Mouse (Mus musculus) heart, adult 9 months (tissue): ENCODE data around the gene Rrp7a.

ENCODE experiments used
- DNase-seq, 2 experiments: peaks; one replicate each; pipeline ENCODE4 v3.0.0; 2022; ENCODE audit warnings: low spot score in 2 of 2

The Rrp7a gene

DNA sequence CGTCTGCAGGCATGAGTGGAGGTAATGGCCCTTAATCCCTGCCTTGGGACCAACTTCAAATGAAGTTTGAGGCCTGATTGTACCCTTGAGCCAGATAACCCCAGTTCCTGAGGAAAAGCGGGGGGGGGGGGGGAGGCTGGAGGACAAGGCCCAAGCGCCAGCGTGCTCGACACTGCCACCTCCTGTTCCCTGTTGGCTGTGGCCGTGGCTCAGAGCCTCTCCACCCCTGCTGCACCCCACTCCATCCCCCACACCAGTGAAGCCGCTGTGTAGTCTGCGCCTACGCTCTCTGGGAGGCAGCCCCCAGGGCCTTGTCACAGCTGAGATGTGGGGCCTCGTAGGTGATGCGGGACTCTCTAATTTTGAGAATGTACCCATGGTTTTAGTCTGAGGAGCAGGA lies 9.7 kb downstream of the Rrp7a start:
- DNase-seq = peak; percentile 44 to 61

DNA sequence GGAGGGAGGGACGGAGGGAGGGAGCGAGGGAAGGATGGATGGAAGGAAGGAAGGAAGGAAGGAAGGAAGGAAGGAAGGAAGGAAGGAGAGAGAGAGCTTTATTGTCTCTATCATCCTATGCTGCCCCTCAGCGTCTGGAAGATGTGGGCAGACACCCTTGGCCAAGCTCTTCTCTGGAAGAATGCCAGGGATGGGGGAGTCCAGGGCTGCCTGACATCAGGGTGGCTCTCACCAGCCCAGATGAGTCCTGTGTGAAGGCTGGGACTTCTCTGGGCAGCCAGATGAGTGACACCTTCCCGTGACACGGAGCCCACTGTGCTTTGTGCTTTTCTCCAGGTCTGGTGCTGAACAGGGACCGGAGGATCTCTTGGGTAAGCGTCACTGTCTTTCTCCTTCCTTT lies 10.7 kb downstream of the Rrp7a start:
- DNase-seq = no peak

DNA sequence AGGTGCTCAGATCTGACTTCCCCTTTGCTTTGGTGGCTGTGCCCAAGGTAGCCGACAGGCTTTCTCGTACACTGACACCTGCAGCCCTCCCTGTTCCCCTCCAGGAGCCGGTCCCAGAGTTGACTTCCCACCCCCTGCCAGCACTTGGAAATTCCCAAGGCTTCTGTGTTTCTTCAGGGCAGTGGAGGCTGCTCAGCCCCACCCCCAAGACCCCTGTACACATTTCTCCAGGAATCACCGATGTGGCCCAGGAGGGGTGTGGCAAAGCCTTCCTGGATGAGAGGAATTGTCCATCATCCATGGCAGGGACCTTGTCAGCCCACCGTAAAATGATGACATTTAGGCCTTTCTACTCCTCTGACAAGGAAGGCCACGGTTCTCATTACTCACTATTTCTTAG lies 11.3 kb downstream of the Rrp7a start:
- no peak for DNase-seq

DNA sequence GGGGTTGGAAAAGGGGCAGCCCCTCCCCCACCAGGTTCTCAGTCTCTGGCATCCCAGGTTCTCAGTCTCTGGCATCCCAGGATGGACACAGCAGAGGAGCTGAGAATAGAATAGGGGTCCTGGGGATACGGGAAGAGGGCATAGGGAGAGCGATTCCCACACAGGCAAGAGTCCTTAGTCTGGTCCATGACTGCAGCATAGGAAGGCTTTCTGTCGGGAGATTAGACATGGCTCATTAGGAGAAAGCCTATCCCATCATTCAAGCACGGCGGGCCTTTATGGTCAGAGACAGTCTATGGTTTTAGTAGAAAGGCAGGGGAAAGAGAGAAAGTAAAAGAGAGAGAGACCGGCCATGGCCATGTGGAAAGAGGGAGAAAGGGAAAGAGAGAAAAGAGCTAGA lies 14.8 kb downstream of the Rrp7a start:
- no peak for DNase-seq

DNA sequence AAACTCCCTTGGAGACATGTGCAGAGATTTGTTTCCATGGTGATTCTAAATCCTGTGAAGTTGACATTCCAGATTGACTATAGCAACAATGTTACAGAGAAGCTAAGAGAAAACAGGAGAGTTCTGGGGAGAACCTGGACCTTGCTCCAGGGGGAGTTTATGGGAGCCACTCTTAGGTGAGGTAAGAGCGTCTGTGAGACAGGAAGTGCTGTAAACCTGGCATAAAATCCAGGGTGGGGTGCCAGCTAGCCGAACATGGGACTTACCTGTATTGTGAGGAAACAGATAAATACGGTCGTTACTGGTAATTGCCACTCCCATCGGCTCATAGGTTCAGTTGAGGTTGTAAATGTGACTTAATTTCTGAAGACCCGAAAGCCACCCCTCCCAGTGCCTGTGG lies 16.2 kb downstream of the Rrp7a start:
- DNase-seq = no peak

DNA sequence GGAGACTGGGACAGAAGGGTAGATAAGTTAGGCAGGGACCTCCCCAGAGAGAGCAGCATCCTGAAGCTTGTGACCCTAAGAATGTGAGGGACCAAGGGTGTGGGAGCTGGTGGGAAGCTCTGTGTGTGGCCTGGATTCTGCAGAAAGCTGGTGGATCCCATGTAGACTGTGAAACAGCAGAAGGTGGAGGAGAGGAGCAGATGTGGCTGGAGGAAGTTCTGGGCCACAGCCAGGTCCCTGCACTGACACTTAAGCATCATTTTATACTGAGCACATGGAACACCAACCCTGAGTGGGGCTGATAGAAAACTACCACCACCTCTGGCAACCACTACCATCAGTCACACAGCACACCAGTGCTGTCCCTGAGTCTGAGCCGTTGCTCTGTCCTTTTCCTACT lies 19.5 kb downstream of the Rrp7a start:
- no peak for DNase-seq

DNA sequence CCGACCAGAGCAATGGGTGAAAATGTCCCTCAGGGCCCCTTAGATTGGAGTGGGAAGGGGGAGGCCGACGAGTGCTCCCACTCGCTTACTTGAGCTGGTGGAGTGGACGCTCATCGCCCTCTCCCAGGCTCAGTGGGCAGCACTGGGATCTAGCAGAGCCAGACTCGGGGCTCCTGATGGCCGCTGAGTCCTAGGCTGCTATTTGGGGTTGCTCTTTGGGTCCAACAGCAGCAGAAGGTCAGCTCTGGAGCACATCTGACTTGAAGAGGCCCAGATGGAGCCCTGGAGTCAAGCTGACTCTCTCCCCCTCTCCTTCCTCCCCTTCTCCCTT lies 22.3 kb downstream of the Rrp7a start:
- no peak for DNase-seq

DNA sequence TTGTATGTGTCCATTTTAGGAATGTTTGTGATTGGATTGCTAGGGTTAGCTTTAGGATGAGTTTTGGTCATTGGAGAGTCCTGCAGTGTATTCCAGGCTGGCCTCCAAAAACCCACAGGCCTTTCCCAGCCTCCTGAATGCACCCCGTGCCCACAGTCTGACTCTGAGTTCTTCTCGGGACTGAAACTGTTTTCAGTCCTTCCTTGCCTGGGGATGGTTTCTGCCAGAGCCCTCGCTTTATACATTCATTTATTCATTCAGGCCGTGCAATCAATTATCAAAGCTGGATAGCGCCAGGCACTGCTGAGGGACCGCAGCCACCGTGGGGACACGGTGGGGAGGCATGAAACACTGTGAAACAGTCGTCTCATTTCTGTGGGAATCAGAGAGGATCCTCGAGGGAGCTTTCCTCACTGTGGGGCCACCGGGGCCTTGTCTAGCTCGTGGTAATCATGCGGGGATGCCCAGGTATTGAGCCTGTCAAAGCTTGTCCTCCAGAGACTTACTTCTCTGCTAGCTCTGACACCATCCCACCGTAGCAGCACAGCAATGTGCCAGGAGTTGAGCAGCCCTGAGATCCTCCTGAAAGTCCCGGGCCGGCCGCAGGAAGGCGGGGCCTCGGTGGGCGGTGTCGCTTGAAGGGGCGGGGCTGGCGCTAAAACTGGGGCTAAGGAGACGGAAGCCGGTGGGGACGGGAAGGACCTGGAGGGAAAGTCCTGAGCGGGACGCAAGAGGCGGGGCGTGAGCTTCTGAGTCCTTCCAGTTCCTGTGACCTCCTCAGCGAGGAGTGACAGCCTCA lies 22.9 kb downstream of the Rrp7a start:
- DNase-seq = peak; percentile 95

DNA sequence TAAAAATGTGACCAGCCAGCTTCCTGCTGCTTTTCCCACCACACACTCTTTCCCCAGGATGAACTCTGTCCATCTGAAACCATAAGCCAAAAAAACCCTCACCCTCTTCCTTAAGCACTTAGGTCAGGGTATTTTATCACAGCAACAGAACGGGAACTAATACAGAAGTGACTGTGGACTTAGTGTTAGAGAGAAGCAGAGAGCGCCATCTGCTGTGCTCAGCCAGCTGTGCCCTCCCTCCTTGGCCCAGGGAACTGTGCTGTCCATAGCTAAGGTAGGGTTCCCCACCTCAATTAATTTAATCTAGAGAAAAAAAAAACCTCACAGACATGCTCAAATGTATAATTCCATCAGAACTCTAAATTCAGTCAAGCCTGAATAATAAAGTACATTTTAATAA lies 26.7 kb downstream of the Rrp7a start:
- no peak for DNase-seq

DNA sequence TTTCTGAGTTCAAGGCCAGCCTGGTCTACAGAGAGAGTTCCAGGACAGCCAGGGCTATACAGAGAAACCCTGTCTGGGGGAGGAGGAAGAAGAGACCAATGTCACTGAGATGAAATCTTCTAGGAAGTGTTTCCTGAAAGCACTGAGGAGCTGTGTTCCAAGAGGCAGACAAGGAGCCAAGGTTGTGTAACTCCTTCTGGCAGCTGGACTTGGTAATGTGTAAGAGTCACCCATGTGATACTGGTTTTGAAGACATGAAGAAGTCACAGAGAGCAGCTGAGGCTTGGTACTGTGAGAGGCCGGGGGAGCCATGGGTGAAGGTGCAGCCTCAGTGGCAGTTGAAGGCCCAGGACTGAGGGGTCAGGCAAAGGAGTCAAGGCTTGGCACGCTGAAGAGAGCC lies 28.9 kb downstream of the Rrp7a start:
- DNase-seq = peak; percentile 46 to 53

DNA sequence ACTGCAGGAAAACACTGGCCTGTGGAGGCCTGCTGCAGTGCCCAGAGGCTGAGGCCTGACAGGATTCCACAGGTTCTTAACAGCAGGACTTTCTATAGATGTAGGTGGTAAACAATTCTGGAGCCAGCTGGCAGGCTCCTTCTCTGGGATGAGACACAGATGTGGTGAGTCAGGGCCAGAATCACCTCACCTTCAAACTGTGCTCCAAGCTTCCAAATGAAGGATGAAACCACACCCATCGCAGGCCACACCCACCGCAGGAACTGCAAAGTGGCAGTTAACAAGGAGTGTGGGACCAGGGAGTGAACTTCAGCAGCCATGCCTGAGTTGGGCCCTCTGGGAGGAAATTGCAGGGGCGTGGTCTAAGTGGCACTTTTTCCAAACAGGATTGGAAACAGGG lies 31.7 kb downstream of the Rrp7a start:
- DNase-seq = no peak

DNA sequence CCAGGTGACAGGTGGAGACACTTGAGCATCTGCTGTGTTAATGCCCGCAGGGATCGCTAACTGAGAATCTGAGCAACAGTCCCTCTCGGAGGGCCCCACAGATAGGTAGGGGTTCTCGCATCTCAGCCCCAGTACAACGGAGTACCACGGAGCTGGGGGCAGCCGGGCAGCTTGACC lies 33.3 kb downstream of the Rrp7a start, which contains the start of gene Serhl:
TSS of gene Serhl (plus strand) at position 78 of the 177 bp plus-strand sequence.
- no peak for DNase-seq

DNA sequence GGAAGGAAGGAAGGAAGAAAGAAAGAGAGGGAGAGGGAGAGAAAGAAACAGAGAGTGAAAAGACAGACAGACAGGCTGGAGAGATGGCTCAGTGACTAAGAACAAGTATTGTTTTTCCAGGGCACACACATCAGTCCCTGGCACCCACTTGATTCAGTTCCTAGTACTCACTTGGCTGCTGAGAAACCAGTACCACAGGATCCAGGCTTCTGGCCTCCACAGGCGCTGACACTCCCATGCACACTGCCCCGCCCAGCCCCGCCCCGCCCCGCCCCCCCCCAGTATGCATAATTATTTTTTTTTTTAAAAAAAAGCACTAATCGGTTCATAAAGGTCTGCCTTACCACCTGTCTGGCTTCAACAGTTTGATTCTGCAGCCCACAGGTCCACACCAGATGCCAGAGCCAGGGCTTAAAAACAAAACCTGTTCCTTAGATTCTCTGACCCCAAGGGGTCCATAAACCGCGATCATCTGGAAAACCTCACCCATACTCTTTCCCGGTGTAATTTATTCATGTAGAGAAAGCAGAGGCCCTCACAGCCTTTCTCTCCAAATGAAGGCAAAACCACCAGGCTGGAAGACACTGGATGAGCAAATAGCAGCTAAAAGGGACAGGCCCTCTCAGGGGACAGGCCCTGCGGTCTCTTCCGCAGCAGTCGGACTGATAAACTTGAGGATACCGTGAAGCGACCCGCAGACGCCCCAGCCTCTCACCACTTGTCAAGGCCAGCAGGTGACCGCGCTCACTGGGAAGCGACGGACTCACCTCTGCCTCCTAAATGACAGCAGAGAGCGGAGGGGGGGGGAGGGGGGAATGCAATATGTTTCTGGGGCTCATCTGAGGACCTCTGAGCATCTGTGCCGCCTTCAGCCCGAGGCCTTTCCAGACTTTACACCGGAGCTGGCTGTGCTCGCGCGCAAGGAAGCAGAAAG lies 33.8 kb downstream of the Rrp7a start:
- DNase-seq = no peak

DNA sequence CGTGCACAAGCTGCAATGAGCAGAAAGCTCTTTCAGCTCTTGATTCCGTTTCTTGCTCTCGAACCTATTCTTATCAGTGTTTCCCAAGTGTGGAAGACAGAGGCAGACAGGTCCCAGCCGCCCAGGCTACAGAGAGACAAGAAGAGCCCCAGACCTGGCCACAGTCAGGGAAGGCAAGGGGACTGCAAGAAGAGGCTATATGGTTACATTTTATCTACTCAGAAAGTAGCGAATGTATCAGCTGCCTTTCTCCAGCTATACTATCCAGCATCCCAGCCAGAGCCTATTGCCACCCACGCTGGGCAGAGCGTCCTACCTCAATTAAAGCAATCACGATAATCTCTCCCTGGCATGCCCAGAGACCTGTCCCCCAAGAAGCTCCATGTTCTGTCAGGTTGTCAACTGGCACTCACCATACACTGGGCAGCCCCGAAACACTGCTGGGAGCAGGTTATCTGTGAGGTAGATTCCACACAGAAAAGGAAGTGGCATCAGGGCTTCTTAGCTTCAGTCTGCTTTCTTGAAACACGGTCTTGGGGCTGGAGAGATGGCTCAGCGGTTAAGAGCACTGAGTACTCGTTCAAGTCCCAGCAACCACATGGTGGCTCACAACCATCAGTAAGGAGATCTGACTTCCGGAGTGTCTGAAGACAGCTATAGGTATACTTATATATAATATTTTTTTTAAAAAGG lies 35.8 kb downstream of the Rrp7a start:
- DNase-seq = no peak

DNA sequence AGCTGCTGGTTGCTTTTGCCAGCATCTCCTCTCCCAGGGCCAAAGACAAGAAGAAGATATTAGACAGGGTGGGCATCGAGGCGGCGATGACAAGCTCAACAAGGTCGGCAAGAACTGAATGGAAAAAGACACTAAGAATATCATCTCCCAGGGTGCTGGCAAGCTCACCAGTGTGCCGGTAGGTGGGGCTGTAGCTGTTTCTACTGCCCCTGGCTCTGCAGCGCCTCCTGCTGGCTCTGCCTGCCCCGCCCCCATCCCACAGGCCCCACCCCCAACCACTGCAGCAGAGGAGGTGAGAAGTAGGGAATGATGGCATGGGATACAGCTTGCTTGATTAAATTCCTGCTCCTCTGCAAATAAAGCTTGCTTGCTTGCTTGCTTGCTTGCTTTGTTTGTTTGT lies 36.7 kb downstream of the Rrp7a start:
- no peak for DNase-seq

DNA sequence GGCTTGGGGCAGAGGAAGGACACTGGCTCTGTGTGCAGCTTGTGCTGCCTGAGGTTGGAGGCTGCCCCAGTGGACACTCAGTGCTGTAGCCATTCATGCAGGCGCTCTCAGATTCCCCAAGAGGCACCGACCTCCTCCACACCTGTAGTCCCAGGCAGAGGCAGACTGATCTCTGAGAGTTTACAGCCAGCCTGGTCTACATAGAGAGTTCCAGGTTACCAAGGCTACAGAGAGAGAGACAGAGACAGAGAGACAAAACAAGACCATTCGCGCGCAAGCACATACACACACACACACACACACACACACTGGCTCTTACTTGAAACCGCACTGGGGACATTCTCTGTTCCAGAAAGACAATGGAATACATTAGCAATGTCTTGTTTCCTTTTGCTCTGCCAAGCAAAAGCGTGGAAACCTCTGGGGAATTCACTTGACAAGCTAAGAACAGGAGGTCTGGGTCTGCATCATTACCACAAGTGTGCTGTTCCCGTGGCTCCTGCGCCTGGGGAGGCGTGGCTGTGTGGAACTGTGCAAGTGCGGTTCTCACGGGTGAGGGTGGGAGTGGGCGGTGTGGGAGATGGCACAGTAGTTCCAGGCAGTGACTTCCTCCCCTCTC lies 38.5 kb downstream of the Rrp7a start:
- peak; percentile 53 to 70 for DNase-seq

DNA sequence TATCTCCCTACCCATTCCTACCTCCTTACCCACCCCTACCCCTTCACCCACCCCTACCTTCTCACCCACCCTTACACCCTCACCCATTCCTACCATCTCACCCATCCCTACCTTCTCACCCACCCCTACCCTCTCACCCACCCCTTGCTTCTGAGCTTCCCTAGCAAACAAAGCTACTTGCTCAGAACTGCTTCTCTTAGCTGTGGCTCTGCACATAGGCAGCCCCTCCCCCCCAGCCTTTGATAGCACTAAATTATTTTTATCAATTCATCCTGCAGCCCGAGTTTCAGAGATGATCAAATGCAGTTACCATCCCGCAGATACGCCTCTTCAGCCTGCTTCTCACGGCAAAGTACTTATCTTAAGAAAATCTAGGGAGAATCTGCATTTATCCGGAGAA lies 39.1 kb downstream of the Rrp7a start:
- no peak for DNase-seq

DNA sequence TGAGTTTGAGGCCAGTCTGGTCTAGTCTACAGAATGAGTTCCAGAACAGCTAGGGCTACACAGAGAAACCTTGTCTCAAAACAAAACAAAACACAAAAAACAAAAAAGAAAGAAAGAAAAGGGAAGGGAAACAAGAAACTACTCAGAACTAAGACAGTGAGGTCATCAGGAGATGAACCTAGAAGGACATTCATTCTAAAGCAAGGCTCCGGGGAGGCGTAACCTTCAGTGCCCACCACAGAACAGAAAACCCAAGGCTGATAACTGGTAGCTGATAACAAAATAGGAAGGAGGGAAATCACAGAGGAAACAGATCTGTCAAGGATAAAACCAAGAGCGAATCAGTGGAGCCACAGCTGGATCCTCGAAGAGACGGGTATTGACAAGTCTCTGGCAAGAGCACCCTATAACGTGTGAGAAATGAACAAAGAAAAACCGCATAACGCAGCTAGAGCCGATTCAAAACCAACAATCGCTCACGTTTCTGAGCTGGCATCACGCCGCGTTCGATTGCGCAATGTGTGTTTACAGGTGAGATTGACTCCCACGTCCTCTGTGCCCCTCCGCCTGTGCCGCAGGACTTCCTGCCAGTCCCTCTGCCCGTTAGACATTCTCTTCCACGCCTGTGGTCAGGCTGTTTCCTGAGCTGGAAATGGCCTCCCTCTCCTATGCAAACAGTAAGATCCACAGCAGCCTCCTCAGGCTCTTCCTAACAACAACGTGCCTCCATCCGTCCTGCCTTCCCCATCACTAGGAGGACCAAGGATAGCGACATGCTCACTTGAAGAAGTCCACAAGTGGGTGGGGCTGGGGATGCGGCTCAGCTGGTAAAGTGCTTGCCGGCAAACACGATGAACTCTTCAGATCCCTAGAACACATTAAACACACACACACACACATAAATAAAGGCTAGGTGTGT lies 46.7 kb downstream of the Rrp7a start:
- DNase-seq = no peak

DNA sequence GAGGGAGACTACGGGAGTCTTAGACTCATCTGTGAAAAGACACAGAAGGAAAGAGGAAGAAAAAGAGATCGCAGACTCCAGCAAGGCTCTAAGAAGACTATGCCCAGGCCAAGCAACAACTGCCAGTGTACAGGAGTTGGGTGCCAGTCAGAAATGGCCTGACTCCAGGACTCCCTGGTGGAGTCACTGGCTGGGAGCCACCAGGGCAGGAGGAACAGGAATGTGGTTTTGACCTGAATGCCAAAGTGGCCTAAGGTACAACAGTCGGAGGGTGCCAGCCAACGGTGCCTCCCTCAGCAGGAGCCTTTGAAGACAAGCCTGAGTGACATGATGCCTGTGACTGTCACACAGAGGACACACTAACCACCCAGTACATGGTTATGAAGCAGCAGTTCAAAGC lies 48.4 kb downstream of the Rrp7a start:
- peak in 1 of 2 experiments; percentile 44 for DNase-seq

DNA sequence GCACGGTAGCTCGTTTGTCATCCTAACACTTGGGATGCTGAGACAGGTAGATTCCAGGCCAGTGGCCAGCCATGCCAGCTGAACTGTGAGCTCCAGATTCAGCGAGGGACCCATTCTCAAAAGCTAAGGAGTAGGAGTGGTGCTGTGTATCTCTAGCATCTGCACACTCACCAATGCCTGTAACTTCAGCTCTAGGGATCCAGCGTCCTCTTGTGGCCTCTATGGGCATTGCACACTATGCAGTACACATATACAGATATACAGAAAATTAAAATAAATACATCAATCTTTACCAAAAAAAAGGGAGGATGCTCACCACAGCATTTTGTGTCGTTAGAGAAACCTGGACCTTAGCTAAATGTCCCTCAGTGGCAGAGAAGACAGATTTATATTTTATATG lies 50.8 kb downstream of the Rrp7a start:
- no peak for DNase-seq

DNA sequence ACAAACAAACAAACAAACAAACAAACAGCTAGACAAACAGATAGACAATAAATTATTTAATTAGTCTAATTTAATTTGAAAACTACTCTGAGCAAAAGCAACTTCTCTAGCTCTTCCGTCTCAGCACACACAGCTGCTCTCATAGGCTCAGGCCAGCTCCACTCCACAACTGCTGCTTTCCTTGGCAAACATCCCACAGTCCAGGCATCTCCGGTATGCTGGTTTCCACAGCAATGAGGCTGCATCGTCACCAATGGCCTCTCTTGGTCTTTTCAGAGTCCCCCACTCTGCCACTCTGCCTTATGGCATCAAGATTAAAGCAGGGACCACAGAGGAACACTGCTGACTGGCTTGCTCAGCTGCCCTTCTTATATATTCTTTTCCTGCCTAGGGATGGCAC lies 51.7 kb downstream of the Rrp7a start:
- DNase-seq = peak in 1 of 2 experiments; percentile 31
